Mouse (Mus musculus) lung, embryonic 15.5 days (tissue): ENCODE results near the gene Tspan11. TPM values are rescaled to one million over a fixed set of nuclear protein-coding genes. Genes with fewer than 3 reads are reported as not detected.

Experiments used
- ATAC-seq: fragments of 200-750 bp; cut with Nextera tagmentation; 2 replicates; pipeline ENCODE4 v1.8.0; 2017; ENCODE audit warnings: moderate number of reproducible peaks, borderline replicate concordance; ENCODE audit not compliant: low FRiP score, low TSS enrichment; ENCODE audit errors: extremely low read depth
- H3K27ac ChIP-seq: fragments of 300-500 bp; sonication (generic); 2 replicates; pipeline ENCODE4 v1.5.1; 2015; ENCODE audit warnings: moderate library complexity, mild to moderate bottlenecking, inconsistent platforms
- H3K27me3 ChIP-seq: fragments of 300-500 bp; sonication (generic); 2 replicates; pipeline ENCODE4 v1.6.1; 2015; ENCODE audit warnings: inconsistent platforms
- H3K36me3 ChIP-seq: fragments of 300-500 bp; sonication (generic); 2 replicates; pipeline ENCODE4 v1.6.1; 2015; ENCODE audit warnings: inconsistent platforms
- H3K4me1 ChIP-seq: fragments of 300-500 bp; sonication (generic); 2 replicates; pipeline ENCODE4 v1.6.1; 2015; ENCODE audit warnings: inconsistent platforms
- H3K4me2 ChIP-seq: fragments of 300-500 bp; sonication (generic); 2 replicates; pipeline ENCODE4 v1.6.1; 2015; ENCODE audit warnings: inconsistent platforms, mild to moderate bottlenecking, moderate library complexity
- H3K4me3 ChIP-seq: fragments of 300-500 bp; sonication (generic); 2 replicates; pipeline ENCODE4 v1.5.1; 2015; ENCODE audit warnings: mild to moderate bottlenecking, inconsistent platforms
- H3K9ac ChIP-seq: fragments of 300-500 bp; sonication (generic); 2 replicates; pipeline ENCODE4 v1.6.1; 2015; ENCODE audit warnings: inconsistent platforms
- H3K9me3 ChIP-seq: fragments of 300-500 bp; sonication (generic); 2 replicates; pipeline ENCODE4 v1.6.1; 2016; ENCODE audit warnings: inconsistent platforms
- WGBS: fragments of 180-500 bp; shearing (Covaris S2); methylation state at CpG from one replicate; pipeline ENCODE4 v1.1.7; 2015; 5-methylcytosine and 5-hydroxymethylcytosine counted together
- polyA plus RNA-seq: library from polyadenylated mRNA; unstranded; fragments of >200 nt; fragmentation: Nextera tagmentation; extraction: Ambion mirVana; gene quantifications from 2 replicates; pipeline ENCODE4 v1.2.1, GENCODE M21; 2015

The Tspan11 gene
- polyA plus RNA-seq, 1 experiment from 2014 or later, result 21.4 TPM

DNA sequence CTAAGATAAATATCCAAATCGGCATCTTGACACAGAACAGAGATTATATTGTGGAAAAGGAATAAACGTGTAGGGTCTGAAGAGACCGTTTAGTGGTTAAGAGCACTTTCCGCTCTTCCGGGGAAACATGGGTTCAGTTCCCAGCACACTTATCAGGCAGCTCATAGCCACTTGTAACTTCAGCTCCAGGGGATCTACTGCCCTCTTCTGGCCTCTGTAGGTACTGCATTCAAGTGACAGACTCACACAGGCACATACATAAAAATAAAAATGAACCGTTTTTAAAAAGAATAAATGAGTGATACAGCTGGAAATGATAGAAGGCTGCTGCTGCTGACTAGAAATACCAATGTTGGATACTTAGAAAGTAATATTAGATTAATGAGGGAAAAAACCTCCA, 7.9 kb upstream of the Tspan11 start:
- peaks cover 5% of the 10 kb centered on the region; the same call in 1 of the 2 replicates for H3K9me3 ChIP-seq
- peaks cover 19% of the 10 kb centered on the region for H3K4me1 ChIP-seq
- H3K27ac ChIP-seq, result no peak overlapping the region
- H3K4me3 ChIP-seq, result no peak overlapping the region
- no peak overlapping the region for H3K4me2 ChIP-seq
- H3K9ac ChIP-seq, result no peak overlapping the region
- no peak for ATAC-seq
- WGBS, result 88% methylated on average over 6 of the region's 6 CpGs
- no peaks in the 10 kb centered on the region for H3K36me3 ChIP-seq
- H3K27me3 ChIP-seq, result no peaks in the 10 kb centered on the region; the same call in 1 of the 2 replicates

DNA sequence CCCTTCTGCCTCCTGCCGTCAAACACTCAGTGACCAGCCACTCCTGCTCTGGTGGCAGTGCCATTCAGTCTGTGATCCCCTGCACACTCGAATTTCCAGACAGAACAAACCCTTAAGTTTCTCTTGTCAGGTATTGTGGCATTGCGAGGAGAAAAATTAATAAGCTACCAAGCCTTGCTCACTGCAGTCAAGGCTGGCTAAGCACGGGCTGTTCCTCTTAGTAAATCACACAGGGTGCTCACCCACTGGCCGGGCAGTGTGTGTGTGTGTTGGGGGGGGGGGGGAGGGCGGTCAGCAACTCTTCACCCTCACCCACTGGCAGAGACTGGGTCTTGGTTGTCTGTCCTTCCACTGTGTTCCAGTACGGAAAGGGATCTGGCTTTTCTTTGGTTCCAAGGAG, 473 bp upstream of the Tspan11 start:
- Histone ChIP-seq H3K9ac (0 out of 2 replicates have a peak overlapping the region, but pooled peaks have one; percentile 11), H3K4me3 (peak overlapping the region; percentile 57), H3K27me3 (no peaks in the 10 kb centered on the region), H3K36me3 (no peaks in the 10 kb centered on the region), H3K4me2 (peak overlapping the region; percentile 96), H3K9me3 (no peaks in the 10 kb centered on the region), H3K27ac (peak overlapping the region; percentile 88), H3K4me1 (peaks cover 26% of the 10 kb centered on the region)
- ATAC-seq, result peak; percentile 21; the same call in 1 of the 2 replicates
- 5% methylated on average over 7 of the region's 7 CpGs for WGBS

DNA sequence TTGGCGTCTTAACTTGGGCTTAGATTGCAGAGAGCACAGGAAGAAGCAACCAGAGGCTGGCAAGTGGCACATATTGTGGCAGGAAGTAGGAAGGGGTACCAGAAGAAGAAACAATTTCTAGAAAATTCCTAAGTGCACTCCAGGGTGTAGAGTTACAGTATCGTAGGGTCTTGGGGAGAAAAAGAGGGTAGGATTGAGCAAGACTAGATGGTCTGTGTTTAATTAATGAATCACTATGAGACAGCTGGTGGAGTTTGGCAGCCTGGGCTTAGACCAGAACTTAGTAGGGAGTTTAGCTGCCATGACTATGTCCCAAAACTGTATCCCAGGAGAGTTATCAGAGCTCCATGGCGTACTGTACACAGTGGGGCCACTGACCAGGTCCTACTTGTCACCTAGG, 1.2 kb downstream of the Tspan11 start:
- H3K9me3 ChIP-seq, result no peaks in the 10 kb centered on the region
- H3K9ac ChIP-seq, result peak overlapping the region; percentile 59
- no peaks in the 10 kb centered on the region for H3K36me3 ChIP-seq
- WGBS, result 56% methylated on average over 3 of the region's 3 CpGs
- peak overlapping the region; percentile 96 for H3K4me2 ChIP-seq
- H3K4me1 ChIP-seq, result peaks cover 33% of the 10 kb centered on the region
- H3K27me3 ChIP-seq, result no peaks in the 10 kb centered on the region
- H3K4me3 ChIP-seq, result peak overlapping the region; percentile 57
- peak overlapping the region; percentile 88 for H3K27ac ChIP-seq
- no peak; the same call in 1 of the 2 replicates for ATAC-seq

DNA sequence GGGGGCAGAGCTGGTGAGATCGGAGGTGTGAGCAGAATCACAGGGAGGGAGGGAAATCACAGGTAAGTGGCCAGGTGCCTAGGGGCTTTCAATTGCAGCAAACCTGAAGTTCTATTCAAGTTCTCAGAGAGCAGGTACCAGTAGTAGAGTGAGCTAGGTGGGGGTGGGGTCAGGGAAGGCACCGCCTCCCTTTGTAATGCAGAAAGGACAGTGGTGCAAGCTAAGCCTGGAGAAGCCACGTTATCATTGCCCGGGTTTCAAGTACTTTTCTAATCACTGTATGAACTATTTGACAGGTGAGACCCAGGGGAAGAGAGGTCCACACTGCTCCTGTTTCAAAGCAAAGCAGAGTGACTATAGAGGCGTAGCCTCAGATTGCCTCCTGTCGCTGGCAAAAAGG, 6.2 kb downstream of the Tspan11 start:
- 26% methylated on average over 6 of the region's 6 CpGs for WGBS
- H3K4me3 ChIP-seq, result no peak overlapping the region
- peaks cover 24% of the 10 kb centered on the region for H3K4me1 ChIP-seq
- ATAC-seq, result peak; percentile 17; the same call in 1 of the 2 replicates
- no peak overlapping the region for H3K9ac ChIP-seq
- H3K4me2 ChIP-seq, result no peak overlapping the region
- no peaks in the 10 kb centered on the region for H3K9me3 ChIP-seq
- no peaks in the 10 kb centered on the region for H3K27me3 ChIP-seq
- no peaks in the 10 kb centered on the region for H3K36me3 ChIP-seq
- H3K27ac ChIP-seq, result no peak overlapping the region

DNA sequence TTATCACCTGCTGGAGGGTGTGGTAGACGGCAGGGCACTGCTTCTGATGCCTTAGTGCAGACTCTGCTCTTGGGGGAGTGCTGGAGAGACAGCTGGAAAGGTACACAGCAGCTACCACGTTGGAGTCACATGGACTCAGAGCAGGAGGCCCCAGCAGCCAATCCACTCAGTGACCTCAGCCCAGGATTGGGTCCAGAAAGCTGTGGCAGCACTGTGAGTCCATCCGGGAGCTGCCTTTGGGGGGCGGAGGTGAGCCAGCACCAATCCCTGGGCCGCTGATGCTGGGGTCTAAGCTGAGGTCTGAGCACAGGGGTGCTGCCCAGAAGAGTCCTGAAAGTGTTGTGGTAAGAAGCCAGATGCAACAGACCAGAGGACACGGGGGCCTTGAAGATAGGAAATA, 7.6 kb downstream of the Tspan11 start:
- H3K27me3 ChIP-seq, result no peaks in the 10 kb centered on the region
- 39% methylated on average over 6 of the region's 6 CpGs for WGBS
- H3K4me1 ChIP-seq, result peaks cover 20% of the 10 kb centered on the region
- no peak overlapping the region for H3K27ac ChIP-seq
- no peak overlapping the region for H3K4me2 ChIP-seq
- H3K9me3 ChIP-seq, result no peaks in the 10 kb centered on the region
- H3K36me3 ChIP-seq, result no peaks in the 10 kb centered on the region
- H3K4me3 ChIP-seq, result no peak overlapping the region
- no peak for ATAC-seq
- no peak overlapping the region for H3K9ac ChIP-seq

DNA sequence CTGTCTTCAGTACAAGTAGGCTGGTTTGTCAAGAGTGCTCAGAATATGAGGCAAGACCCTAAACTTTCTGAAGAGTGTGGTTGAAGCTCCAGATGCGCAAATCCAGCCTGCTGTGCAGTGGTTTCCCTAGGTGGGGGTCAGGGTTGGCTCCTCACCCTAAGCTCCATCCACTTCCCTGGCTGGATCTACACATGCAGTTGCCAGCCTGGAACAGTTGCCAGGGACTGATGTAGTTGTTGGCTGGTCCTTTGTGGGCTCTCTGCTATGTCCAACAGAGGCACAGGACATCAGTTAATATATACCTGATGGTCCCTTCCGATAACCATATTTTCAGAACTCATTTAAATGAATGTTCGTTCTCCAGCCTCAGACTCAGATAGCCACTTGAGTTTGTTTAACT, 9.0 kb downstream of the Tspan11 start:
- ATAC-seq, result no peak
- Histone ChIP-seq H3K9ac (no peak overlapping the region), H3K27ac (no peak overlapping the region), H3K4me3 (no peak overlapping the region), H3K36me3 (no peaks in the 10 kb centered on the region), H3K9me3 (no peaks in the 10 kb centered on the region), H3K4me2 (no peak overlapping the region), H3K27me3 (no peaks in the 10 kb centered on the region), H3K4me1 (peaks cover 20% of the 10 kb centered on the region)
- 55% methylated on average over 3 of the region's 3 CpGs for WGBS

DNA sequence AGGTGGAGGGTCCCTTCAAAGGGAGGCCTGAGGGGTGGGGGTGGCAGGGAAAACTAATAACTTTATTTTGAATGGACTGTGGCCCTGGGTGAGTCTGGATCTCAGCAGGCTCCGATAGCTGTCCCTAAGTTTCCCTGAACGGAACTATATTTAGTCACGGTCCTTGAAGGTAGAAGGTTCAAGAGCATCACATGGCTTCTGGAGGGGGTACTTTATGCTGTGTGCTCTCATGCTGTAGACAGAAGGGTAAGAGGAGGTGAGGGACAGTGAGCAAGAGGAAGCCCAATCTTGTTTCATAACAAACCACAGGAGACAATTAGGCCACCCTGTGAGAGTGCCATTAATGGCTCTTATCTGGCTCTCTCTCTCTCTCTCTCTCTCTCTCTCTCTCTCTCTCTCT, 10.0 kb downstream of the Tspan11 start:
- no peak overlapping the region for H3K9ac ChIP-seq
- no peaks in the 10 kb centered on the region for H3K27me3 ChIP-seq
- H3K36me3 ChIP-seq, result no peaks in the 10 kb centered on the region
- no peak for ATAC-seq
- H3K4me3 ChIP-seq, result no peak overlapping the region
- no peak overlapping the region for H3K4me2 ChIP-seq
- H3K4me1 ChIP-seq, result peaks cover 20% of the 10 kb centered on the region
- no peaks in the 10 kb centered on the region for H3K9me3 ChIP-seq
- 59% methylated on average over 3 of the region's 3 CpGs for WGBS
- no peak overlapping the region for H3K27ac ChIP-seq

DNA sequence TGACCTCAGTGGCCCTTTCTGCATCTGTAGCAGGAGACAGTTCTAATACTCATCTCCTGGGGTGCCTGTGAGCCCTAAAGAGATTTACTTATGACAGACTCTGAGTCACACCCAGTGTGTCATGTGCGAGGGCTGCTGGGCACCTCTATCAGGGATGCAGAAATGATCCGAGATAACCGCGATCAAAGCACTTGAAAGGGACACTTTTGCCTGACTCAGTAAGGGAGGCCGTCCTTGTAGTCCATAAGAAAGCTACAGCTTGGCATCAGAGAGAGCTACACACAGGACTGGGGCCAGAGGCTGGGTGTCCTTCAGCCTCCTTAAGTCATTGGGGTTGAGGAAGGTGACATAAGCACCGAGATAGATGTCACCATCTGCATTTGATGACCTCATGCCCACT, 12.7 kb downstream of the Tspan11 start:
- Histone ChIP-seq H3K4me1 (peaks cover 7% of the 10 kb centered on the region; the same call in 1 of the 2 replicates), H3K9me3 (no peaks in the 10 kb centered on the region), H3K27me3 (no peaks in the 10 kb centered on the region), H3K27ac (no peak overlapping the region), H3K4me2 (no peak overlapping the region), H3K36me3 (no peaks in the 10 kb centered on the region), H3K9ac (no peak overlapping the region), H3K4me3 (no peak overlapping the region)
- no peak for ATAC-seq
- WGBS, result 83% methylated on average over 6 of the region's 6 CpGs

DNA sequence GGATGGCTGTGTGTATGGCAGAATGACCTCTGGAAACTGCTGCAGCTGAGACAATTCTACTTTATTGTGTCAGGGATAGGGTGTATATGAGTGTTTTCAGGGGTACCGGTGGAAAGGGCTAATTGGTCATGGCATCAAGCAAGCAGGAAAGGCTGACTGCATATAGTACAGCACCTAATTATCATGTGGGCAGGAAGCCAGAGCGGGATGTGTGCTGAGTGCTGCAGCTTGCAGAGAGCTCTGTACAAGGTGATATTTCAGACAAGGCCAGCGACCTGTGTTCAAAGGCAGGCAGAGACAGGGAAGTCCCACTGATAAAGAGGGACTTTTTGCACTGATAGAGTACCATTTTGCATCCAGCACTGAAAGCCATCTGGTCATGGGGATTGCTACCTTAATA, 13.9 kb downstream of the Tspan11 start:
- WGBS, result 47% methylated on average over 3 of the region's 3 CpGs
- ATAC-seq, result no peak; the same call in 1 of the 2 replicates
- Histone ChIP-seq H3K36me3 (no peaks in the 10 kb centered on the region), H3K4me2 (no peak overlapping the region), H3K4me1 (peaks cover 7% of the 10 kb centered on the region; the same call in 1 of the 2 replicates), H3K4me3 (no peak overlapping the region), H3K9ac (no peak overlapping the region), H3K27ac (no peak overlapping the region), H3K27me3 (no peaks in the 10 kb centered on the region), H3K9me3 (no peaks in the 10 kb centered on the region)

DNA sequence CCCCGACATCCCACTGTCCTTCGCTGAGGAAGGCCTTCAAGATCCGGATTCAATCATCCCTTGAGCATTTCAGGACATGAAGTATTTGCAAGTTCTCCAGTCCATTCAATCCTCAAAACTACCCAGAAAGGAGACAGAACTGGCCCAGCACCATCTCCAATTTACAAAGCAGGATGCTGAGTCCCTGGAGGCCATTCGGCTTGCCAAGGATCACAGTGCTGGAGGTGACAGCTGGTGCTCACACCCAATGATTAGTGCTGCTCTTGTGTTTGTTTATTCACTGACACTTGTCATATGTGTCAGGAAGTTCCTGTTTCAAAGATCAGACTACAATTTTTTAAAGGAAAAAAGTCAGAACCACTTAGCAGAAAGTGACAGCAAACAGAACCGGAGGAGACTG, 14.3 kb downstream of the Tspan11 start:
- Histone ChIP-seq H3K27ac (no peak overlapping the region), H3K9ac (no peak overlapping the region), H3K27me3 (no peaks in the 10 kb centered on the region), H3K4me1 (peaks cover 7% of the 10 kb centered on the region; the same call in 1 of the 2 replicates), H3K9me3 (no peaks in the 10 kb centered on the region), H3K36me3 (no peaks in the 10 kb centered on the region), H3K4me2 (no peak overlapping the region), H3K4me3 (no peak overlapping the region)
- ATAC-seq, result no peak
- 67% methylated on average over 5 of the region's 5 CpGs for WGBS

DNA sequence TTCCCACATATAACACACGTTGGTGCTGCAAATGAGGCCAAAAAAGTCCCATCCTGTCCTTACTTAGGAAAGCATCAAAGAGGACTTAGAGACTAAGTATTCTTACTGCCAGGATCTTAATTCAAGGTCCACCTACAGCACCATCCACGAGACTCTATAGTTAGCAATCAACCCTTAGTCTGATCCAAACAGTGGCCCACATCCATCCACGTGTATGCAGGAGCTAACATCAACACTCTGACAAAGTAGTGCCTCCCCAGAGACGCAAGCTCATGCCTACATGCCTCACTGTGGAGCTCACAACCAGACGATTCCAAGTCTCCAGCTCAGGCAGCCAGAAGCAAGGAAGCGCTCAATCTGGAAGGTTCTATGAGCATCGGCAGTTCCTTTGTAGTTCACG, 15.2 kb downstream of the Tspan11 start:
- no peaks in the 10 kb centered on the region for H3K9me3 ChIP-seq
- no peak overlapping the region for H3K4me2 ChIP-seq
- H3K4me3 ChIP-seq, result no peak overlapping the region
- ATAC-seq, result no peak
- no peak overlapping the region for H3K27ac ChIP-seq
- 80% methylated on average over 8 of the region's 8 CpGs for WGBS
- no peak overlapping the region for H3K9ac ChIP-seq
- H3K36me3 ChIP-seq, result no peaks in the 10 kb centered on the region
- H3K4me1 ChIP-seq, result no peaks in the 10 kb centered on the region
- no peaks in the 10 kb centered on the region for H3K27me3 ChIP-seq

DNA sequence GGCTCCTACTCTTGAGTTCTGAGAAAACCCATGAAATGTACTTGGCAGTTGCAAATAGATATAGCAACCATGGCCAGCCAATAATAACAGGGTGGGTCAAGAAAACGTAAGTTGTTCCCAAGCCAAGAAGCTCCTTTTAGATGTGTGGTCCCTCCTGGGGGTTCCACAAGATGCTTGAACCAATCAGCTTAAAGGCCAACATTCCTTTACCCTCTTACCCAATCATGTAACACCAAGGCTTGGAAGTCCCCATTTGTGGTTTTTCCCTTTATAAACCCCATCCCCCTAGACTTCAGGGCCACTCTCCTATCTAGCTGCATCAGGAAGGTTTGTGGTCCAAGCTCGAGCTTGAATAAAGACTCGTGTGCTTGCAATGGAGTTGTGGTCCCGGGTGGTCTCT, 23.2 kb downstream of the Tspan11 start:
- Histone ChIP-seq H3K4me2 (no peak overlapping the region), H3K4me3 (no peak overlapping the region), H3K36me3 (0 out of 2 replicates have a peak, but pooled peaks cover 7% of the 10 kb centered on the region), H3K9me3 (no peaks in the 10 kb centered on the region), H3K4me1 (no peaks in the 10 kb centered on the region), H3K27me3 (no peaks in the 10 kb centered on the region), H3K9ac (no peak overlapping the region), H3K27ac (no peak overlapping the region)
- no peak for ATAC-seq
- 81% methylated on average over 4 of the region's 4 CpGs for WGBS

DNA sequence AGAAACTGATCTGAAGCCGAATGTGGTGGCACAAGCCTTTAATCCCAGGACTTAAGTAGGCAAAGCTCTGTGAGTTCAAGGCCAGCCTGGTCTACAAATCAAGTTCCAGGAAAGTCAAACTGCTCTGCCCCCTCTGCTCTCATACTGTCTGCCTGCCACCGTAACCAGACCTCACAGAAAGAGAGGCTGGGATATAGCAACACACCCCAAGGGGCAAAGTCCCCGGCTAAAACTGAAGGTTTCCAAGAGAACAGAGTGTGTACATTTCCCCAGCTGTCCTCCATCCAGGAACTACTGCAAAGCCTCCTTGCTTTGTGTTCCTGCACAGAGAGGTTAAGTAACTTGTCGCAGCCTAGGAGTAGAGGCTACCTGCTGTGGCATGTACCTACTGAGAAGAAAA, 24.3 kb downstream of the Tspan11 start:
- Histone ChIP-seq H3K4me1 (no peaks in the 10 kb centered on the region), H3K36me3 (0 out of 2 replicates have a peak, but pooled peaks cover 12% of the 10 kb centered on the region), H3K9me3 (no peaks in the 10 kb centered on the region), H3K27me3 (no peaks in the 10 kb centered on the region), H3K27ac (no peak overlapping the region), H3K9ac (no peak overlapping the region), H3K4me3 (no peak overlapping the region), H3K4me2 (no peak overlapping the region)
- WGBS, result 70% methylated on average over 4 of the region's 4 CpGs
- ATAC-seq, result no peak
